Mouse (Mus musculus) bone marrow, adult 2 months (tissue): ENCODE data around the gene Smcp. TPM values are rescaled to one million over a fixed set of nuclear protein-coding genes. Genes with fewer than 3 reads are reported as not detected.

Experiments
- H3K27ac ChIP-seq: fragments of 200-500 bp; 2 replicates; pipeline ENCODE4 v1.5.1; 2012; ENCODE audit warnings: low read depth, mild to moderate bottlenecking, control low read depth, inconsistent platforms, low read length; ENCODE audit not compliant: control insufficient read depth, poor library complexity, insufficient read depth
- H3K4me1 ChIP-seq: fragments of 200-500 bp; 2 replicates; pipeline ENCODE4 v1.6.1; 2011; ENCODE audit warnings: low read length; ENCODE audit not compliant: control insufficient read depth, insufficient read depth
- H3K4me3 ChIP-seq: fragments of 200-500 bp; replicated peaks from 2 replicates; pipeline ENCODE3; 2011; ENCODE audit warnings: mild to moderate bottlenecking, low read depth, low read length, control low read depth; ENCODE audit not compliant: control insufficient read depth
- CTCF ChIP-seq: fragments of 200-500 bp; IDR thresholded peaks from 2 replicates; pipeline ENCODE4 v1.5.1; 2011; ENCODE audit warnings: low read length, control low read depth; ENCODE audit not compliant: control insufficient read depth, insufficient read depth
- POLR2A ChIP-seq: fragments of 200-500 bp; IDR thresholded peaks from 2 replicates; pipeline ENCODE4 v1.6.1; 2011; ENCODE audit warnings: low read depth, mild to moderate bottlenecking, control low read depth, low read length, borderline replicate concordance; ENCODE audit not compliant: control insufficient read depth
- WGBS: fragments of 180-500 bp; shearing (Covaris S2); methylation state at CpG from one replicate; pipeline ENCODE4 v1.1.7; 2018; 5-methylcytosine and 5-hydroxymethylcytosine counted together
- polyA plus RNA-seq: library from polyadenylated mRNA; stranded (reverse); fragments of >200 nt; gene quantifications from 2 replicates; pipeline ENCODE4 v1.2.4, GENCODE M21; 2011; ENCODE audit warnings: low replicate concordance; ENCODE audit not compliant: missing spikeins, insufficient read depth, insufficient read length

The Smcp gene
- not detected in 2 replicates for polyA plus RNA-seq

DNA sequence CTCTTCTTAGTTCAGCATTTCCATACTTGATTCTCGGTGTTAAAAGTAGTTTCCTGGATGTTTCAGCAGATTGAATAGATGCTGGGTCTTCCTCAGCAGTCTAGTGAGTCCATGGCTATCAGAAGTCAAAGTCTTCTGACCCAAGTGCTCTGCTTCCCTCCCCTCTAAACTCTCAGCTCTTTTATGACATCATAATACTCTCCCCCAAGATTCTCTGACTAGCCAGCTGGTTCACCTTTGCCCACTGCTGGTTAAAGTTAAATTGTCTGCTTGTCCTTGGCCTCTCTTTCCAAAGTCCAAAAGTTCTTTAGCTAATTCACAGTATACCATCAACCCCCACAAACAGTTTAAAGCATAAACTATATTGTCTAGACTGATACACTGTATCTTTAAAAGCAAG lies at the start of gene Smcp:
TSS of gene Smcp (minus strand) at position 140 of the 400 bp plus-strand sequence.
- WGBS, result 38% methylated on average over 1 of the region's 1 CpGs
- no peak within 1 kb of the TSS for H3K4me3 ChIP-seq
- H3K27ac ChIP-seq, result no peak within 1 kb of the TSS
- TF ChIP-seq CTCF, result no peak
- TF ChIP-seq POLR2A, result no peak
- no peaks in the 10 kb centered on the region for H3K4me1 ChIP-seq

DNA sequence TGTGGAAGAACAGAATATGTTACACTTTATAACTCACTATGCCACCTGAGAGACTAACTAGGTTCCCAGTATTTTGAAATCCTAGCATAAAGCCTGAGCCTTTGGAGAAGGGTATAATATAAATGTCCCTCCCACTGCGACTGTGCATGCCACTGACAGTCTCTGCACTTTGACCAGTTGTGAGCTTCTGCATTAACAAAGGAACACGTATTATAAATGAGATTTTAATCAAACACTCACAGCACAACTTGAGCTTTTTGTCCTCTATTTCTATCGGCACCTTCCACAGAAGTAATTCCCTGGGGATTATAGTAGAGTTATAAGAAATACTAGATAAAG lies 49.8 kb upstream of the Smcp start:
- no peaks in the 10 kb centered on the region for H3K4me1 ChIP-seq
- no peak overlapping the region for H3K4me3 ChIP-seq
- WGBS, result 73% methylated on average over 3 of the region's 3 CpGs
- TF ChIP-seq CTCF, result no peak
- no peak for TF ChIP-seq POLR2A
- H3K27ac ChIP-seq, result no peak overlapping the region

- Histone ChIP-seq H3K27ac (no peak overlapping the region), H3K4me1 (no peaks in the 10 kb centered on the region), H3K4me3 (no peak overlapping the region)
- 39% methylated on average over 1 of the region's 1 CpGs for WGBS
- TF ChIP-seq CTCF (no peak), POLR2A (no peak)
Measured at GRCm38 (mm10) chr3:92637745-92638652, 49.2 kb upstream of the Smcp start.

DNA sequence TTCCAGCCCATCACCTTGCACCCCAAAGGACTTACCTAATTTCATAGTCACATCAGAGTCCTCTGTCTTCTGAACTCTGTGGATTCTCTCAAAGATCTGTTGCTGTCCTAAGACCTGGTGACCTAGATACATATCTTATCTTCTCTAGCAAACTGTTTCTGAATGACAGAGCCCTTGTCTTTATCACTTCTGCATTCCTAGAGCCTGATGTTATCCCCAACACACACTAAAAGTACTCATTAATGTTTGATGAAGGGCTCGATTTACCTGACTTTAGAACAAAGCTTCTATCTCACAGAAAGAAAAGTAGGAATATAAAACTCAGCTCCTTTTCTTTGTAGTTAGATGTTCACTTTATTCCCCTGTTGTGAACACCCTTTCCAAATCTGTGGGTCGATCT lies 32.8 kb upstream of the Smcp start, which contains the start of gene Lce6a:
TSS of gene Lce6a (minus strand) at position 101 of the 400 bp plus-strand sequence.
- Histone ChIP-seq H3K4me3 (no peak within 1 kb of the TSS), H3K4me1 (no peaks in the 10 kb centered on the region), H3K27ac (no peak within 1 kb of the TSS)
- WGBS, result 64% methylated on average over 2 of the region's 2 CpGs
- TF ChIP-seq POLR2A (no peak), CTCF (no peak)

GRCm38 (mm10) chr3:92609804-92610203 lies 21.0 kb upstream of the Smcp start:
- Histone ChIP-seq H3K4me1 (no peaks in the 10 kb centered on the region), H3K27ac (no peak overlapping the region), H3K4me3 (no peak overlapping the region)
- WGBS, result 36% methylated on average over 1 of the region's 1 CpGs
- TF ChIP-seq POLR2A (no peak), CTCF (no peak)

DNA sequence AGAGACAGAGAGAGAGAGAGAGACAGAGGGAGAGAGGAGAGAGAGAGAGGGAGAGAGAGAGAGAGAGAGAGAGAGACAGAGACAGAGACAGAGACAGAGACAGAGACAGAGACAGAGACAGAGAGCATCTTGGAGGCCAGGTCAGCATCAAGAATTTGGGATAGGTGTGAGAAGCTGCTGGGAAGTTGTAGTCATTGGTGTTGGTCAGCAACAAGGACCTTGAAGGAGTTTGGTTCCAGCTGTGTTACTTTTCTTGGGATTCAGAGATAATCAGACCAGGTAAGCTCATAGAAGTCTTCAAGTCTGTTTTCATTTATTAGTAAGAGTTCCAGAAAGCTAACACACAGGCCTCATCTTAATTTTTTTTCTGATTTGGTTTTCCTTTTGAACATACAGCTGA lies 18.6 kb upstream of the Smcp start, which contains the start of gene 2210017I01Rik:
TSS of gene 2210017I01Rik (minus strand) at position 101 of the 400 bp plus-strand sequence.
- no peaks in the 10 kb centered on the region for H3K4me1 ChIP-seq
- TF ChIP-seq POLR2A, result no peak
- no peak for TF ChIP-seq CTCF
- H3K4me3 ChIP-seq, result no peak within 1 kb of the TSS
- H3K27ac ChIP-seq, result no peak within 1 kb of the TSS

GRCm38 (mm10) chr3:92602169-92602568 lies 13.4 kb upstream of the Smcp start:
- Histone ChIP-seq H3K4me1 (no peaks in the 10 kb centered on the region), H3K27ac (no peak overlapping the region), H3K4me3 (no peak overlapping the region)
- WGBS, result 40% methylated on average over 1 of the region's 1 CpGs
- TF ChIP-seq POLR2A, result no peak
- no peak for TF ChIP-seq CTCF

- TF ChIP-seq POLR2A (no peak), CTCF (no peak)
- no peak overlapping the region for H3K27ac ChIP-seq
- WGBS, result 45% methylated on average over 1 of the region's 1 CpGs
- no peak overlapping the region for H3K4me3 ChIP-seq
- no peaks in the 10 kb centered on the region for H3K4me1 ChIP-seq
Measured at GRCm38 (mm10) chr3:92600456-92600855, 11.7 kb upstream of the Smcp start.

DNA sequence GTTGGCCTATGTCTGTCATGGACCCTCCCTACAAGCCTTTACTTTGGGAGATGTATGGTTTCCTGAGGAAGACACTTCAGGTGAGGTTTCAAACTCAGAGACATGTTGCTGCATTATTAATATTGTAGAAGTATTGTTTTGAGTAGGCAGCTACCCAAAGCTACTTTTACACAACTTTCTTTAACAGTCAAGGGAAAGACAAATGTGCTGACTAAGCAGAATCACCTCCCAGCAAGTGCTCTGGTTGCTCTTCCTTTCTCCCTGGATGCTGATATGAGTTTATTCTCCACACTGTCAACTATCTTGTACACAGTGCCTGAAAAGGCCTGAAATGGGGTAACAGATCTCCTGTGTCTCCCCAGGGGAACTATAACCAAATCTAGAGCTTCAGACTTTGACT lies 11.2 kb upstream of the Smcp start:
- TF ChIP-seq POLR2A (no peak), CTCF (no peak)
- Histone ChIP-seq H3K27ac (no peak overlapping the region), H3K4me1 (no peaks in the 10 kb centered on the region), H3K4me3 (no peak overlapping the region)
